Mouse (Mus musculus) Muller cell, postnatal 12 days (primary cell): Measurements from ENCODE around the gene Myb.
A peak's percentile ranks its signal among the peaks of the same experiment; 100 is the strongest.
"Not testable (repeated sequence)": the region's sequence is repeated elsewhere in the genome, so short reads cannot be mapped to it uniquely, and the experiment has no call there.

Source experiments
- DNase-seq: peaks from one replicate; pipeline ENCODE4 v3.0.0-alpha.2; 2015; ENCODE audit errors: inconsistent ontology term

Myb gene

GRCm38 (mm10) chr10:21168466-21168865 lies 7.7 kb upstream of the Myb start:
- DNase-seq = no peak

DNA sequence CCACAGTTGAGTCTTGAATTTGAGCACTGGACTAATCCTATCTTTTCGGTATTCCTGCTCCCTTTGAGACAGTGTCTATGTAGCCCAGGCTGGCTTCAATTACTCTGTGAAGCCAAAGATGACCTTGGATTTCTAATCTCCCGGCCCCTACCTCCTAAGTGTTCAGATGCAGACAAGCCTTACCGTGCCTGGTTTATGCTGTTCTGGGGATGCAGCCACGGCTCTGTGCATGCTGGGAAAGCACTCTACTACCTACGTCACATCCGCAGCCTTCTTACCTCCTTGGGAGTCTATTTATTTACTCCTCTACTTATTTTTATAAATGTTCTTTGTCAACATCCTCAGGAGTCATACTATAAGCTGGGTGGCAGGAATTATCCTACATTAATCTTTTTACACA lies 7.1 kb upstream of the Myb start:
- DNase-seq = no peak

GRCm38 (mm10) chr10:21167165-21167564 lies 6.4 kb upstream of the Myb start:
- no peak for DNase-seq

- no peak for DNase-seq
Measured at GRCm38 (mm10) chr10:21165411-21165810, 4.6 kb upstream of the Myb start.

DNA sequence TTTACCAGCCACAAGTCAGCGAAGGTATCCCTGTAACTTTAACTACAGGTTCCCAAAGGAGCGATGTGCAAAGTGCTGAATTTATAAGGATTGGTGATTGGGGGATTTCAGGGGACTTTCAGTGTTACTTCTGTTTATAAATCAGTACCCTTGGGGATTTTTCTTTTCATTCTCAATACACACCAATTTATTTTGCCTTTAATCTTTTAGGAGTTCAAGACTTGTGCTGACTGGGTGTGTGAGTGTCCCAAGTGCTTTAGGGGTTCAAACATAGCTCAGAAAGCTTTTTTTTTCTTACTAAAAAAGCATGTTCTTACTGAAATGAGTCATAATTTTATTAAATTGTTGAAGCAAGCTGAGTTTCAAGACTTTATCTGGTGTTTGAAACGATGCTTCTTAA lies 1.3 kb upstream of the Myb start:
- DNase-seq = no peak

DNA sequence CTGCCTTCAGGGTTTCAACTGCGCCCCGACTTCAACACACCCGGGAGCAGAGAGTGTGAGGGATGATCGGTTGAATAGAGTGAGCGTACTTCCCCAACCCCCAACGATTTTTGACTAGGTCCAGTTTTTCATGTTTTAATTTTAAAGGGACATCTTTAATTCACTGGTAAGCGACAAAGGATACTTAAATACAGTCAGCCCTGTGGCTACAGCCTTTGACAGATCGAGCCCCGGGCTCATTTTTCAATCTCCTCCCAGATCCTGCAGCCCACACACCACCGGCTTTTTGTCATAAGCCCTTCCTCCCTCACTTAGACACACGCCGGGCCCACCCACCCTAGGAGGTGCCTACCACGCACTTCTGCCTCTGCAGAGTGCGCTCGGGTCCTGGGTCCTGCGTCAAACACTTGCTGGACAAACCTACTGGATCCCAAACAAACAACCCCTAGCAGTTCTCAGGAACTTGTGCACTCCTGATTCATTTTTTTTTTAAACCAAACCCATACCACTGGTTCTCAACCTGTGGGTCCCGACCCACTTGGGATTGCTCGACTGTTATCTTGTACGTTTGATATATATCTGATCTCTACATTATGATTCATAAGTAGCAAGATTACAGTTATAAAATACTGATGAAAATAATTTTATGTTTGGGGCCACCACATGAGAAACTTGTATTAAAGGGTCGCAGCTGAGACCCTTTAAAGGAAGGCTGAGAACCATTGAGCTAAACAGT lies 743 bp upstream of the Myb start:
- DNase-seq = peak; percentile 30

GRCm38 (mm10) chr10:21159697-21160394 lies 938 bp downstream of the Myb start:
- DNase-seq = peak; percentile 57

DNA sequence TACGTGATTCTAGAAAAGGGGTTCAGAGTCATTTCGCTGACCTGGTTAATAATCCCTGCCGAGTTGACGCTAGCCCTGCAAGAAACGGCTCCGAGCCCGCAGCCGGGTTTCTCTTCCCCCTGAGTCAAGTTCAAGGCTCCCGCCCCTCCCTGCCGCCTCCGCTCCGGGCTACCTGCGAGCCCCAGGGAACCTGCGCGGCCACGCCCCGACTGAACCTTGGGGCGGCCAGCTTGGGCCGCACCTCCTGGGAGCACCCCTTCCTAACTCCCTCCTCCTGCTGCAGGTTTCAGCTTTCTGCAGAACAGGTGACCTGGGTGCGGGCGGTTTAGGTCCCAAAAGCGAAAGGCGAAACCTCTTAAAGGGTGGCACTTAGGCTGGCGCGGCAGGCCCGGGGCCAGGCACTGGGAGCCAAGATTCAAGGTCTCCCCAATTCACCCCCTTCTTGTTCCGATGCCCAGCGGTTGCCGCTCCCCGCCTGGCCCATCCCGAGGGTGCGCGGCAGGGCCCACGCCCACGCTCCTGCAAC lies 1.8 kb downstream of the Myb start:
- DNase-seq = peak; percentile 58

GRCm38 (mm10) chr10:21158111-21158917 lies 2.5 kb downstream of the Myb start:
- peak; percentile 67 for DNase-seq

- DNase-seq = peak; percentile 25
Measured at GRCm38 (mm10) chr10:21156953-21157499, 3.8 kb downstream of the Myb start.

- DNase-seq = peak; percentile 47
Measured at GRCm38 (mm10) chr10:21156416-21156815, 4.4 kb downstream of the Myb start.

GRCm38 (mm10) chr10:21154927-21155326 lies 5.9 kb downstream of the Myb start:
- DNase-seq = no peak

- no peak for DNase-seq
Measured at GRCm38 (mm10) chr10:21153433-21153832, 7.4 kb downstream of the Myb start.

DNA sequence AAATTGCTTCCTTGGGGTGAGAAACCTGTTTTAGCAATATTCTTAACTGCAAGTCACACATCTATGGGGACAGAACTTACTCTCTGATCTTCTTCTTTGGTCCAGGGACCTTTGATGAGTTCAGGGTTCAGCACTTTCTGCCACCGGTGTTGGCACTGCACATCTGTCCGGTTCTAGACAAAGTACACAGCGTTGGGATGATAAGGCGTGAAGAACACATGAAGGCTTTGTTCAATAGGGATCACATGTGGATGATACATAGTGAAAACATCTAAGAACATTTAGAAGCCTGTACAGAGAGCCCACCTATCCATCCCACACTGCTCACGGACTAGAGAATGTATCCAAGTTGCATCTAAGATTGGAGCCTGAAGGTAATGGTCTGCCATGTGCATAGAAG lies 8.0 kb downstream of the Myb start:
- no peak for DNase-seq

GRCm38 (mm10) chr10:21151320-21151719 lies 9.5 kb downstream of the Myb start:
- no peak for DNase-seq

GRCm38 (mm10) chr10:21149945-21150344 lies 10.8 kb downstream of the Myb start:
- not testable (repeated sequence) for DNase-seq

DNA sequence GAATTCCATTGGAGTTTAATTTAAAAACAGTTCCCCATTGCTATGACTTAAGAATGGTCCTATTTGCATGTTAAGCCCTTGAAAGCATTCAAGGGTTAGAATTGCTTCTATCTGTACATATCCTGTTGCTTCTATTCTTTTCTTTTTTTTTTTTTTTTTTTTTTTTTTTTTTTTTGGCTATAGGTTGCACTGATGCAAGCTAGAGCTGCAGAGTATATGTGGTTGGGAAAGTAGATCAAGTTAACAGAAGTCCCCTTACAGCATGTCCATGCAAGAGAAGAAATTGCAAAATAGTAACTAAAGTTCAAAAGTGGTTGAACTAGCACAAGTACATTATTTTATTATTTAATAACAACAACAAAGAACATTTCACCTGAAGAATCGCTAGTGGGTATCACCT lies 14.1 kb downstream of the Myb start:
- no peak for DNase-seq

DNA sequence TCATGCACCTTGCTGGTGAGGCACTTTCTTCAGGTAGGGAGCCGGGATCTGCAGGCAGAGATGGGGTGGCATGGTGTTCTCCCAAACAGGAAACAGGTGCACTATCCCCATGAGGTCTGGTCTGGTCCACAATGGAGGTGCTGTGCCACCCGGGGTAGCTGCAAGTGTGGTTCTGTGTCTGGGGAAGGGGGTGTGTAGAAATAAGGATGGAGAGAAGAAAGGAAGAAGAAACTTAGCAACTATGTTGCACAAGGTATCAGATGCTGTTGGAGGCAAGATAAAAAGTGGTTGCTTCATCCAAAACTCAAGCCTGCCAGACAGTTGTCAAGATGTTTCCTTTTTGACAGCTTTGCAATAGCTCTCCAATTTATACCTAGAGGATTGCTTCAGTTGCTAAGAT lies 14.5 kb downstream of the Myb start:
- DNase-seq = no peak

DNA sequence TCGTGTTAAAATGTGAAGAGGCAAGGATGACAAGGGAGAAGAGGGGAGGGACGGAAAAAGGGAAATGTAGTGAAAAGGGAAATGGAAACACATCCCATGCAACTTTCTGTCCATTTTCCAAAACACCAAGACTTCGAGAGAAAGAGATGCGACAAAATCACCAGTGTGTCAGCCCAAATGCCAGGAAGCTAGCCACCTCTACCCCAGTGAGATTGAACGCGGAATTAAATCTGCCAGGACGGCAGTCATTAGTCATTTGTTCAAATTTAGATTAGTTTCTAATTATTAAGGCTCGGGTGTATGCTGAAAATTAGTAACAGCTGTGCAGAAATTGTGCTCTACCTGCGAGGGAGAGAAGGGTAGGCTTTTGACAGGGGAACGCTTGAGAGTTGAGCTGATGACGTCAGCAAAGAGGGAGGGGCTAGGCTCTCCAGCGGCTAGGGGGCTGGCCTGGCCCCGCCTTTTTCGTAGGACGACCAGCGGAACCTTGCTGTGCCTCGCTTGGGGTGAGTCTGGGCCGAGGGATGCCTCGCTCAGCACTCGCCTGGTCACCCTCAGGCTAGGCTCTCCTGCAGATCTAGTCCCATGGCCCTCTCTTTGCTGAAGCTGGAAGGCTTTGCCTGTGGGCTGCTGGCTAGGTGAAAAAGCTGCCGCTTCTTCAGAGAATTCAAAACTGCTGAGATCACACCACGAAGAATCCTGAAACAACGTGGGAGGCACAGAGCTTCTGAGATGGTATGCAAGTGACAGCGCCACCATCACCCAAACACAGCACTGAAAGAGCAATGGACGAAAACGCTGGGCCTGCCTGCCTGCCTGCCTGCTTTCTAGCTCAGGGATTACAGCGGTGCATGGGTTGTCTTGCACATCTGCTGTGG lies 15.9 kb downstream of the Myb start:
- peak; percentile 63 for DNase-seq

GRCm38 (mm10) chr10:21135297-21135696 lies 25.5 kb downstream of the Myb start:
- no peak for DNase-seq

- no peak for DNase-seq
Measured at GRCm38 (mm10) chr10:21130901-21131493, 29.8 kb downstream of the Myb start.
